Comparison of ENCODE assay signal across 10 mouse cellular contexts in genomic region chr2:91656774-91657173, GRCm38 (mm10). TPM values are rescaled to one million over a fixed set of nuclear protein-coding genes. Genes with fewer than 3 reads are reported as not detected.
A peak's percentile ranks its signal among the peaks of the same experiment; 100 is the strongest.
DNase-seq lines count a peak whose midpoint lies in the region; ATAC-seq and TF ChIP-seq lines count a peak whose summit lies in the region.
"Had no signal": no experiment of that assay in that cellular context is flagged by ENCODE, and none has a peak within 500 bp of the region (broad histone marks: within the 10 kb centered on the region; RNA-seq: fewer than 3 reads in every experiment).

No protein-coding gene starts in this region.

- ATAC-seq in hindbrain, postnatal 0 days: no peak
- ATAC-seq in erythroid progenitor cell, adult 5-6 weeks (replicated peaks; ENCODE audit: low FRiP score, poor library complexity, severe bottlenecking): no peak
- ATAC-seq: midbrain, embryonic 16.5 days had no signal

- no peaks in the 10 kb centered on the region for H3K27me3 ChIP-seq in hindbrain, postnatal 0 days (ENCODE audit: insufficient read depth, low read length)
- no peaks in the 10 kb centered on the region for H3K27me3 ChIP-seq in hindbrain, embryonic 10.5 days (ENCODE audit: insufficient read depth, poor library complexity, severe bottlenecking)
- H3K27me3 ChIP-seq: CH12.LX had no signal

- intact Hi-C loops in left cerebral cortex, postnatal 14 days (cut with DNase I): no loop called here

- no peak overlapping the region for H3K9ac ChIP-seq in hindbrain, postnatal 0 days (replicated peaks; ENCODE audit: low read length)

- DNase-seq in hindbrain, postnatal 0 days (ENCODE audit: low spot score): no peak
- DNase-seq in hindbrain, embryonic 10.5 days (ENCODE audit: low spot score): no peak
- peak; percentile 95 for DNase-seq in R1 (ENCODE audit: low read depth, low spot score)
- DNase-seq in kidney, postnatal 10 days: peak; percentile 49
- DNase-seq in lung, postnatal 36 days: peak; percentile 70
- DNase-seq in spleen, adult 12 weeks (ENCODE audit: low spot score): no peak
- DNase-seq in left cerebral cortex, postnatal 14 days (ENCODE audit: low spot score in 2 of 2): no peak

- H3K4me1 ChIP-seq in hindbrain, postnatal 0 days (ENCODE audit: insufficient read depth, low read length): no peaks in the 10 kb centered on the region
- peaks cover 2% of the 10 kb centered on the region; the same call in 1 of the 2 replicates for H3K4me1 ChIP-seq in hindbrain, embryonic 10.5 days (replicated peaks)

- no peak overlapping the region for H3K4me3 ChIP-seq in hindbrain, postnatal 0 days (ENCODE audit: low read length)
- no peak overlapping the region for H3K4me3 ChIP-seq in hindbrain, embryonic 10.5 days

- peaks cover 68% of the 10 kb centered on the region for H3K36me3 ChIP-seq in hindbrain, postnatal 0 days (ENCODE audit: insufficient read depth, low read length)
- peaks cover 82% of the 10 kb centered on the region for H3K36me3 ChIP-seq in hindbrain, embryonic 10.5 days

- no peak overlapping the region for H3K27ac ChIP-seq in hindbrain, postnatal 0 days
- H3K27ac ChIP-seq in hindbrain, embryonic 10.5 days: no peak overlapping the region

- WGBS in hindbrain, postnatal 0 days: 76% methylated on average over 8 of the region's 8 CpGs
- 81% methylated on average over 8 of the region's 8 CpGs for WGBS in hindbrain, embryonic 10.5 days

- H3K9me3 ChIP-seq in hindbrain, postnatal 0 days (ENCODE audit: low read length): no peaks in the 10 kb centered on the region
- no peaks in the 10 kb centered on the region for H3K9me3 ChIP-seq in hindbrain, embryonic 10.5 days

- peak; percentile 30 for TF ChIP-seq CTCF in hindbrain, postnatal 0 days (IDR thresholded peaks at IDR 0.05; ENCODE audit: low read depth)

- H3K4me2 ChIP-seq in hindbrain, postnatal 0 days (ENCODE audit: low read depth, low read length): no peak overlapping the region

RNA-seq across cellular contexts. Expression of gene Arhgap1, which starts 7.1 kb away (rescaled TPM):
- 95.8 and 107 TPM in 2 replicates for total RNA-seq in hindbrain, postnatal 0 days (2014; rRNA removed)
- polyA plus RNA-seq in hindbrain, postnatal 0 days (2015; fragmentation: Nextera tagmentation; extraction: Ambion mirVana): 81.9 and 85.1 TPM in 2 replicates
- polyA plus RNA-seq in hindbrain, embryonic 10.5 days (2016; fragmentation: Nextera tagmentation; extraction: Ambion mirVana): 78.8 and 96.3 TPM in 2 replicates
- total RNA-seq in erythroid progenitor cell, adult 5-6 weeks (2015; ENCODE audit: low replicate concordance): 20.2 and 52.0 TPM in 2 replicates
- 8.3 and 24.5 TPM in 2 replicates for total RNA-seq in erythroid progenitor cell, adult 5-6 weeks (2017; ENCODE audit: low replicate concordance)
- 10 to 100 TPM; 80.3 to 88.9 TPM for total RNA-seq in left cerebral cortex, postnatal 14 days (2021)

RNA-seq across cellular contexts. Expression of gene Zfp408, which starts 7.2 kb away (rescaled TPM):
- total RNA-seq in hindbrain, postnatal 0 days (2014; rRNA removed): 25.7 and 27.8 TPM in 2 replicates
- 12.2 and 12.7 TPM in 2 replicates for polyA plus RNA-seq in hindbrain, postnatal 0 days (2015; fragmentation: Nextera tagmentation; extraction: Ambion mirVana)
- polyA plus RNA-seq in hindbrain, embryonic 10.5 days (2016; fragmentation: Nextera tagmentation; extraction: Ambion mirVana): 11.8 and 13.4 TPM in 2 replicates
- total RNA-seq in erythroid progenitor cell, adult 5-6 weeks (2015; ENCODE audit: low replicate concordance): 5.0 and 10.1 TPM in 2 replicates
- total RNA-seq in erythroid progenitor cell, adult 5-6 weeks (2017; ENCODE audit: low replicate concordance): 1.1 and 3.6 TPM in 2 replicates
- total RNA-seq in left cerebral cortex, postnatal 14 days (2021): 10 to 100 TPM; 11.1 to 13.3 TPM

RNA-seq across cellular contexts. Expression of gene F2, which starts 20.6 kb away (rescaled TPM):
- not detected in 2 replicates for total RNA-seq in hindbrain, postnatal 0 days (2014; rRNA removed)
- 0.14 TPM in 1 of 2 replicates, not detected in the other for polyA plus RNA-seq in hindbrain, postnatal 0 days (2015; fragmentation: Nextera tagmentation; extraction: Ambion mirVana)
- polyA plus RNA-seq in hindbrain, embryonic 10.5 days (2016; fragmentation: Nextera tagmentation; extraction: Ambion mirVana): 0.20 TPM in 1 of 2 replicates, not detected in the other
- total RNA-seq in erythroid progenitor cell, adult 5-6 weeks (2015; ENCODE audit: low replicate concordance): not detected in 2 replicates
- 0.26 TPM in 1 of 2 replicates, not detected in the other for total RNA-seq in erythroid progenitor cell, adult 5-6 weeks (2017; ENCODE audit: low replicate concordance)
- under 1 TPM in 1 of 2 experiments, not detected in 1; 0.18 TPM for total RNA-seq in left cerebral cortex, postnatal 14 days (2021)

RNA-seq across cellular contexts. Expression of gene Atg13, which starts 53.6 kb away (rescaled TPM):
- total RNA-seq in hindbrain, postnatal 0 days (2014; rRNA removed): 21.2 and 25.2 TPM in 2 replicates
- polyA plus RNA-seq in hindbrain, postnatal 0 days (2015; fragmentation: Nextera tagmentation; extraction: Ambion mirVana): 24.7 and 24.8 TPM in 2 replicates
- polyA plus RNA-seq in hindbrain, embryonic 10.5 days (2016; fragmentation: Nextera tagmentation; extraction: Ambion mirVana): 24.0 and 31.0 TPM in 2 replicates
- total RNA-seq in erythroid progenitor cell, adult 5-6 weeks (2015; ENCODE audit: low replicate concordance): 21.4 and 22.0 TPM in 2 replicates
- 10.3 and 10.7 TPM in 2 replicates for total RNA-seq in erythroid progenitor cell, adult 5-6 weeks (2017; ENCODE audit: low replicate concordance)
- total RNA-seq in left cerebral cortex, postnatal 14 days (2021): 10 to 100 TPM; 73.5 to 74.6 TPM

RNA-seq across cellular contexts. Expression of gene Harbi1, which starts 53.9 kb away (rescaled TPM):
- total RNA-seq in hindbrain, postnatal 0 days (2014; rRNA removed): 16.6 and 19.9 TPM in 2 replicates
- 12.0 TPM in 2 replicates for polyA plus RNA-seq in hindbrain, postnatal 0 days (2015; fragmentation: Nextera tagmentation; extraction: Ambion mirVana)
- 20.8 and 20.9 TPM in 2 replicates for polyA plus RNA-seq in hindbrain, embryonic 10.5 days (2016; fragmentation: Nextera tagmentation; extraction: Ambion mirVana)
- 0.84 TPM in 1 of 2 replicates, not detected in the other for total RNA-seq in erythroid progenitor cell, adult 5-6 weeks (2015; ENCODE audit: low replicate concordance)
- total RNA-seq in erythroid progenitor cell, adult 5-6 weeks (2017; ENCODE audit: low replicate concordance): 0.15 and 1.8 TPM in 2 replicates
- 1 to 10 TPM; 6.5 to 8.3 TPM for total RNA-seq in left cerebral cortex, postnatal 14 days (2021)

Comparison
In these comparisons a context has a peak if more than half of its experiments do, and no peak if none do; other contexts are left out.
1. DNase-seq: peak in R1 (single experiment), kidney, postnatal 10 days (single experiment) and lung, postnatal 36 days (single experiment); none in hindbrain, postnatal 0 days (single experiment), hindbrain, embryonic 10.5 days (single experiment), spleen, adult 12 weeks (single experiment) and left cerebral cortex, postnatal 14 days (0 of 2).